Mouse (Mus musculus): Measurements from ENCODE around the gene Carhsp1. TPM values are rescaled to one million over a fixed set of nuclear protein-coding genes. Genes with fewer than 3 reads are reported as not detected.

Carhsp1 gene
- 89.8 and 90.4 TPM in 2 replicates for polyA plus RNA-seq (2015; fragmentation: Nextera tagmentation; extraction: Ambion mirVana)

- WGBS, result under 1% methylated on average over 67 of the region's 67 CpGs
- Histone ChIP-seq H3K36me3 (no peaks in the 10 kb centered on the region; the same call in 1 of the 2 replicates), H3K27me3 (replicated peaks) (no peaks in the 10 kb centered on the region), H3K27ac (peak within 1 kb of the TSS; percentile 90), H3K4me3 (replicated peaks) (peak within 1 kb of the TSS; percentile 71), H3K9me3 (no peaks in the 10 kb centered on the region), H3K4me2 (replicated peaks) (peak within 1 kb of the TSS; percentile 80), H3K9ac (peak within 1 kb of the TSS; percentile 66), H3K4me1 (replicated peaks) (peaks cover 50% of the 10 kb centered on the region)
- peak; percentile 94 for ATAC-seq
These were observed at the start of gene Carhsp1 for GRCm38 (mm10) chr16:8671551-8672349. Gene Carhsp1 (minus strand): TSS chr16:8672155.

GRCm38 (mm10) chr16:8720447-8720846 is 48.5 kb upstream of the Carhsp1 start:
- Histone ChIP-seq H3K36me3 (no peaks in the 10 kb centered on the region), H3K9me3 (no peaks in the 10 kb centered on the region), H3K4me2 (replicated peaks) (no peak overlapping the region), H3K4me1 (replicated peaks) (0 out of 2 replicates have a peak, but pooled peaks cover 5% of the 10 kb centered on the region), H3K9ac (no peak overlapping the region), H3K27me3 (replicated peaks) (no peaks in the 10 kb centered on the region), H3K4me3 (replicated peaks) (no peak overlapping the region), H3K27ac (no peak overlapping the region)
- no peak for ATAC-seq
- 92% methylated on average over 4 of the region's 4 CpGs for WGBS

GRCm38 (mm10) chr16:8717744-8718143 is 45.8 kb upstream of the Carhsp1 start:
- 88% methylated on average over 10 of the region's 10 CpGs for WGBS
- no peak for ATAC-seq
- Histone ChIP-seq H3K27me3 (replicated peaks) (no peaks in the 10 kb centered on the region), H3K36me3 (no peaks in the 10 kb centered on the region), H3K4me3 (replicated peaks) (no peak overlapping the region), H3K9me3 (no peaks in the 10 kb centered on the region), H3K4me2 (replicated peaks) (no peak overlapping the region), H3K9ac (no peak overlapping the region), H3K4me1 (replicated peaks) (0 out of 2 replicates have a peak, but pooled peaks cover 5% of the 10 kb centered on the region), H3K27ac (no peak overlapping the region)

GRCm38 (mm10) chr16:8716300-8716699 is 44.3 kb upstream of the Carhsp1 start:
- no peak for ATAC-seq
- no peak overlapping the region for H3K4me2 ChIP-seq (replicated peaks)
- no peaks in the 10 kb centered on the region for H3K9me3 ChIP-seq
- H3K27me3 ChIP-seq (replicated peaks), result no peaks in the 10 kb centered on the region
- H3K27ac ChIP-seq, result no peak overlapping the region
- H3K4me1 ChIP-seq (replicated peaks), result 0 out of 2 replicates have a peak, but pooled peaks cover 5% of the 10 kb centered on the region
- peaks cover 6% of the 10 kb centered on the region; the same call in 1 of the 2 replicates for H3K36me3 ChIP-seq
- no peak overlapping the region for H3K4me3 ChIP-seq (replicated peaks)
- H3K9ac ChIP-seq, result no peak overlapping the region
- WGBS, result 56% methylated on average over 6 of the region's 6 CpGs

- H3K27ac ChIP-seq, result no peak overlapping the region
- peaks cover 13% of the 10 kb centered on the region; the same call in 1 of the 2 replicates for H3K36me3 ChIP-seq
- WGBS, result 61% methylated on average over 10 of the region's 10 CpGs
- H3K27me3 ChIP-seq (replicated peaks), result no peaks in the 10 kb centered on the region
- no peak overlapping the region for H3K4me3 ChIP-seq (replicated peaks)
- peak; percentile 41; the same call in 1 of the 2 replicates for ATAC-seq
- H3K9ac ChIP-seq, result no peak overlapping the region
- 0 out of 2 replicates have a peak, but pooled peaks cover 5% of the 10 kb centered on the region for H3K4me1 ChIP-seq (replicated peaks)
- no peak overlapping the region for H3K4me2 ChIP-seq (replicated peaks)
- no peaks in the 10 kb centered on the region for H3K9me3 ChIP-seq
These were observed 43.6 kb upstream of the Carhsp1 start for GRCm38 (mm10) chr16:8715513-8716080.

GRCm38 (mm10) chr16:8714851-8715250 is 42.9 kb upstream of the Carhsp1 start:
- H3K27me3 ChIP-seq (replicated peaks), result no peaks in the 10 kb centered on the region
- 0 out of 2 replicates have a peak, but pooled peaks cover 5% of the 10 kb centered on the region for H3K4me1 ChIP-seq (replicated peaks)
- H3K9me3 ChIP-seq, result no peaks in the 10 kb centered on the region
- 83% methylated on average over 5 of the region's 5 CpGs for WGBS
- no peak overlapping the region for H3K4me3 ChIP-seq (replicated peaks)
- H3K4me2 ChIP-seq (replicated peaks), result no peak overlapping the region
- H3K36me3 ChIP-seq, result peaks cover 19% of the 10 kb centered on the region; the same call in 1 of the 2 replicates
- ATAC-seq, result no peak
- no peak overlapping the region for H3K9ac ChIP-seq
- H3K27ac ChIP-seq, result no peak overlapping the region

- Histone ChIP-seq H3K27ac (no peak overlapping the region), H3K4me3 (replicated peaks) (no peak overlapping the region), H3K36me3 (peaks cover 41% of the 10 kb centered on the region), H3K9me3 (no peaks in the 10 kb centered on the region), H3K4me1 (replicated peaks) (no peaks in the 10 kb centered on the region), H3K9ac (no peak overlapping the region), H3K4me2 (replicated peaks) (no peak overlapping the region), H3K27me3 (replicated peaks) (no peaks in the 10 kb centered on the region)
- no peak for ATAC-seq
- WGBS, result 82% methylated on average over 9 of the region's 9 CpGs
These were observed 40.0 kb upstream of the Carhsp1 start for GRCm38 (mm10) chr16:8711998-8712397.

GRCm38 (mm10) chr16:8700586-8700985 is 28.6 kb upstream of the Carhsp1 start:
- H3K27me3 ChIP-seq (replicated peaks), result no peaks in the 10 kb centered on the region
- no peaks in the 10 kb centered on the region for H3K4me1 ChIP-seq (replicated peaks)
- H3K9ac ChIP-seq, result no peak overlapping the region
- WGBS, result 79% methylated on average over 3 of the region's 3 CpGs
- H3K9me3 ChIP-seq, result no peaks in the 10 kb centered on the region
- H3K27ac ChIP-seq, result no peak overlapping the region
- ATAC-seq, result no peak
- H3K36me3 ChIP-seq, result peaks cover 53% of the 10 kb centered on the region
- H3K4me3 ChIP-seq (replicated peaks), result no peak overlapping the region
- no peak overlapping the region for H3K4me2 ChIP-seq (replicated peaks)

GRCm38 (mm10) chr16:8699556-8699955 is 27.6 kb upstream of the Carhsp1 start:
- no peak overlapping the region for H3K27ac ChIP-seq
- H3K4me1 ChIP-seq (replicated peaks), result no peaks in the 10 kb centered on the region
- no peak overlapping the region for H3K9ac ChIP-seq
- WGBS, result 89% methylated on average over 8 of the region's 8 CpGs
- H3K27me3 ChIP-seq (replicated peaks), result no peaks in the 10 kb centered on the region
- peaks cover 57% of the 10 kb centered on the region for H3K36me3 ChIP-seq
- H3K4me2 ChIP-seq (replicated peaks), result no peak overlapping the region
- no peak for ATAC-seq
- no peaks in the 10 kb centered on the region for H3K9me3 ChIP-seq
- no peak overlapping the region for H3K4me3 ChIP-seq (replicated peaks)

GRCm38 (mm10) chr16:8691206-8691605 is 19.3 kb upstream of the Carhsp1 start:
- no peak overlapping the region for H3K4me3 ChIP-seq (replicated peaks)
- H3K4me1 ChIP-seq (replicated peaks), result peaks cover 7% of the 10 kb centered on the region
- ATAC-seq, result no peak
- no peaks in the 10 kb centered on the region for H3K27me3 ChIP-seq (replicated peaks)
- no peak overlapping the region for H3K4me2 ChIP-seq (replicated peaks)
- WGBS, result 92% methylated on average over 7 of the region's 7 CpGs
- no peaks in the 10 kb centered on the region for H3K9me3 ChIP-seq
- peaks cover 48% of the 10 kb centered on the region for H3K36me3 ChIP-seq
- H3K9ac ChIP-seq, result no peak overlapping the region
- H3K27ac ChIP-seq, result no peak overlapping the region

- Histone ChIP-seq H3K9me3 (no peaks in the 10 kb centered on the region), H3K27ac (no peak overlapping the region), H3K27me3 (replicated peaks) (no peaks in the 10 kb centered on the region), H3K4me1 (replicated peaks) (peaks cover 7% of the 10 kb centered on the region), H3K4me2 (replicated peaks) (no peak overlapping the region), H3K4me3 (replicated peaks) (no peak overlapping the region), H3K9ac (no peak overlapping the region), H3K36me3 (peaks cover 43% of the 10 kb centered on the region)
- ATAC-seq, result no peak
- 91% methylated on average over 11 of the region's 11 CpGs for WGBS
These were observed 18.2 kb upstream of the Carhsp1 start for GRCm38 (mm10) chr16:8689979-8690656.

GRCm38 (mm10) chr16:8687559-8688112 is 15.7 kb upstream of the Carhsp1 start:
- Histone ChIP-seq H3K9me3 (no peaks in the 10 kb centered on the region), H3K4me2 (replicated peaks) (no peak overlapping the region), H3K4me3 (replicated peaks) (no peak overlapping the region), H3K27me3 (replicated peaks) (no peaks in the 10 kb centered on the region), H3K4me1 (replicated peaks) (peaks cover 7% of the 10 kb centered on the region), H3K36me3 (peaks cover 23% of the 10 kb centered on the region), H3K9ac (no peak overlapping the region), H3K27ac (no peak overlapping the region)
- ATAC-seq, result no peak
